Mouse (Mus musculus) c-Kit-positive CD71-positive TER-119-positive erythroid progenitor cells, embryonic 14.5 days (primary cell): ENCODE data around the gene Fkbp8.

ENCODE experiments used
- DNase-seq: peaks from one replicate; pipeline ENCODE4 v3.0.0-alpha.2; 2013; ENCODE audit warnings: low spot score

The Fkbp8 gene

GRCm38 (mm10) chr8:70560096-70560495 is 32.6 kb downstream of the Fkbp8 start:
- no peak for DNase-seq

- DNase-seq: no peak
These were observed 33.0 kb downstream of the Fkbp8 start for GRCm38 (mm10) chr8:70560564-70560963.

DNA sequence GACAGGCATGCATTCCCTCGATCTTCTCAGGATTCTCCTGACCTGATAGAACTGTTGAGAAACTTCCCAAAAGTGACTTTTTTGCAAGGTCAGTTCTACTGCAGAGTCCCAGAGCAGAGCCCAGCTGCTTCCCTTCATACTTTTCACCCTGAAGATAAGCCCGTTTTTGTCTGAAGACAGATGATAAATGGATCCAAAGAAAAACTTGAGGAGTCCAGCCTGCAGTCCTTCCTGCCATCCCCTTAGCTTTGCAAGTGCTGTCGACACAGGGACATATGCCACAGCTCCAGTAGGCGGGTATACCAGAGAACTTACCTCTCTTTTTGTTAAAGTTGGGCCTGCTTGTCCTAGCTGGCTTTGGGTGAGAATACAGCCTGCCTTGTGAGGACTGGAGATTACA is 33.8 kb downstream of the Fkbp8 start:
- no peak for DNase-seq

GRCm38 (mm10) chr8:70561809-70562535 is 34.4 kb downstream of the Fkbp8 start:
- DNase-seq: no peak

- no peak for DNase-seq
These were observed 35.3 kb downstream of the Fkbp8 start for GRCm38 (mm10) chr8:70562802-70563201.

- DNase-seq: no peak
These were observed 36.4 kb downstream of the Fkbp8 start for GRCm38 (mm10) chr8:70563763-70564387.

DNA sequence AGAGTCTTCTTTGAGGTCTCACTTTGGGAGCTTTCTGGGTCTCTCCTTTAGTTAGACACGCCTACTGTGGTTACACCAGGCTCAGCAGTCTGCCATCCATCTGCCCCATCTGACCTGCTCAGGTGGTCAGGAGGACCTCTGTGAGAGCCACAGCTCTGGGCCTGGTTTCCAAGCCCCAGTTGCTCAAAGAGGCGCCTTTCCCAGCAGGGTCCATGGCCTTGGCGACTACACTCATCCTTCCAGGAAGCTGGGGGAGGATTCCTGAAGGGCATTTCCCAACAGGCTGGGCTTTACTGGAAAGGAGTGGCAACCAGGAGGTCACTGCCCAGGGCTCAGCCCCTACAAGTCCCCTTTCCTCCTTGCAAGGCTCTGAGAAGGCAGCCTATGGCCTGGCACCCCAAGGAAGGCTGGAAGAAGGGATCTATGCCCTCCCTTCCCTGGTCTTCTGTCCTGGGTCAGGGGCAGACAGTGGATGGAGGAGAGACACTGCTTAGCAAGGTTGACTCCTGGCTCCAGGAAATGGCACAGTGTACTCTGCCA is 37.2 kb downstream of the Fkbp8 start:
- no peak for DNase-seq

GRCm38 (mm10) chr8:70565561-70565960 is 38.0 kb downstream of the Fkbp8 start:
- no peak for DNase-seq

DNA sequence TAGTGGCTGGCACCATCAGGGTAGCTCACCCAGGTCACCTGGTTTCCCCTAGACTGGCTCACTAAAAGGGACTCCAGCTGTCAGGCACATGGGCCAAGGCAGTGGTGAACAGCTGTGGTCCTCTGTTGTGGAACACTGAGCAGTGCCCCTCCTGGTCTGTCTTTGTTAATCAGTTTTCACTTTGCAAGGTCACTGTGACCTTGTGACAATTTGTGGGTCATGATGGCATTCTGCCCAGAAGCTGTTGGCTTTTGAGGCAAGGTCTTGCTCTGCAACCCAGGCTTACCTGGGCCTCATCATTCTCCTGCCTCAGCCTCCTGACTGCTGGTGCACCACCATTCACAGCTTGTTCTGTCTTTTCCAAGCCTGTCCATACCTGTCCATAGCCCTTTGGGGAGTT is 42.8 kb downstream of the Fkbp8 start:
- DNase-seq: no peak

DNA sequence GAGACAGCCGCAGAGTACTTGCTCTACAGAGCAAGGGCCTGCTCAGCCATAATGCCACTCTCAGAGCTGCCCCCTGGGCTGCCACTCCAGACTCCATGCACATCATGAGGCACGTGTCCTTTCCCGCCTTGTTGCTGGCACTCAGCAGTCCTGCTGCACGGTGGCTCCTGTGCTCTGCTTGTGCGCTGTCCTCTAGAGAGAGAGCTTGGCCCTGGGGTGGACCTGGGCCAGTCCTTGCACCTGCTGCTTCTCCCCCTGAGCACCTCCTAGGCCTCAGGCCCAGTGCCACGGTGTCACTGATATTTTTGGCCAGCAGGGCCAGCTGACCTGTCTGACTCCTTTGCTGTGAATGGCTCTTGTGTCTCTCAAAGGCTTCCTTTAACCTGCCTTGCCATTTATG is 43.5 kb downstream of the Fkbp8 start:
- no peak for DNase-seq

DNA sequence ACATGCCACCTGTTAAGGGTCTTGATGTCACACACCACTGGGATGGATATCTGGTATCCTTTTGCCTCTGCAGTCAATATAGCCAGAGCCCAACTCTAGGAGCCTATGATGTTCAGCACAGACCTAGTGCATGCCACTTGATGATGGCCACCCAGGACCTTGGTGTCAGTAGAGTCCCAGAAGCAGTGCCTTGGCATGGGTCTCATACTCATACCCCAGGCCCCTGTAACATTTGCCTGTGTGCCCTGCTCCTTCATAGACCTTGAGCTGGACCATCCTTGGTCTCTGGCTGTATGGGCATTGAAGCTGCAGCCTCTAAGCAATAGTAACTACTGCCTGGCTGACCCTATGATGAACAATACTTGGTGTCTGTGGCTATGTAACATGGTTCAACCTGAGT is 46.8 kb downstream of the Fkbp8 start:
- DNase-seq: no peak

- no peak for DNase-seq
These were observed 47.4 kb downstream of the Fkbp8 start for GRCm38 (mm10) chr8:70574915-70575314.

- no peak for DNase-seq
These were observed 49.7 kb downstream of the Fkbp8 start for GRCm38 (mm10) chr8:70577207-70577606.

GRCm38 (mm10) chr8:70583476-70584387 is 56.2 kb downstream of the Fkbp8 start:
- DNase-seq: no peak

DNA sequence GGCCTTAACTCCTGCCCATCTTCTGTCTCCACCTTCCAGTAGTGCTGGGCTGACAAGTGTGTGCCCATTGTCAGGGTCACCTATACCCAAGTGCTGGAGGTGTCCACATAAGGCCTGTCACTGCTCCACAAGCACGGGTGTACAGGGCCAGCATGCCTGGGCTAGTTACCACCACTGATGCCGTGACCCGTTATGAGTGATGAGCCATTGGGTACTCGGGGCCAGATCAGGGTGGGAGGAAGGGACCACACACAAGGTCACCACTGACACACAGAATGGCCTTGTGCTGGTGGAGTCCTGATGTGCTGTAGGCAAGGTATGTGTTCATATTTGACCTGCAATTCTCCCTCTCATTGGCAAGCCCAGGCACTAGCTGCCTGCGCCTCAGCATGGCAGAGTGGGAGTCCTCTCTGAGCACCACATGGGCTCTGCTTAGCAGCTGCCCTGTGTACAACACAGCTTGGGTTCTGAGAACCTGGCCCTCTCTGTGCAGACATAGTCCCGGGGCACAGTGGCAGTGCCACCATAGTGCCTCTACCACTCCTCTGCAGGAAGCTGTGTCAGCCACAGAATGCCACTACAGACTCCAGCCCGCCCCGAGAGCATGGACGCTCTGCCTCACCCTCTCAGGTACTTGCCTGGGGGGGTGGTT is 57.2 kb downstream of the Fkbp8 start:
- DNase-seq: no peak
